Mouse (Mus musculus) bone marrow, adult 2 months (tissue): ENCODE measurements around the gene Gata1.

Experiments
- CTCF ChIP-seq: fragments of 200-500 bp; IDR thresholded peaks from 2 replicates; pipeline ENCODE4 v1.5.1; 2011; ENCODE audit warnings: low read length, control low read depth; ENCODE audit not compliant: control insufficient read depth, insufficient read depth
- POLR2A ChIP-seq: fragments of 200-500 bp; IDR thresholded peaks from 2 replicates; pipeline ENCODE4 v1.6.1; 2011; ENCODE audit warnings: low read depth, mild to moderate bottlenecking, control low read depth, low read length, borderline replicate concordance; ENCODE audit not compliant: control insufficient read depth

GRCm38 (mm10) chrX:7971292-7971691, 6.6 kb downstream of the Gata1 start:
- TF ChIP-seq POLR2A: no peak
- TF ChIP-seq CTCF: no peak
